Mouse (Mus musculus) adrenal gland, adult 18-20 months (tissue): ENCODE measurements at regions not wholly inside any gene's neighbourhood (a gene's known extent, or its start where the extent isn't known, plus 50 kb on each side); places are given as distances from the start of the nearest gene placed in this dataset.
A peak's percentile ranks its signal among the peaks of the same experiment; 100 is the strongest.
"Not testable (repeated sequence)": the region's sequence is repeated elsewhere in the genome, so short reads cannot be mapped to it uniquely, and the experiment has no call there.

Experiments
- DNase-seq, 2 experiments: peaks; one replicate each; pipeline ENCODE4 v3.0.0; 2021 to 2022; ENCODE audit warnings: low spot score in 2 of 2

DNA sequence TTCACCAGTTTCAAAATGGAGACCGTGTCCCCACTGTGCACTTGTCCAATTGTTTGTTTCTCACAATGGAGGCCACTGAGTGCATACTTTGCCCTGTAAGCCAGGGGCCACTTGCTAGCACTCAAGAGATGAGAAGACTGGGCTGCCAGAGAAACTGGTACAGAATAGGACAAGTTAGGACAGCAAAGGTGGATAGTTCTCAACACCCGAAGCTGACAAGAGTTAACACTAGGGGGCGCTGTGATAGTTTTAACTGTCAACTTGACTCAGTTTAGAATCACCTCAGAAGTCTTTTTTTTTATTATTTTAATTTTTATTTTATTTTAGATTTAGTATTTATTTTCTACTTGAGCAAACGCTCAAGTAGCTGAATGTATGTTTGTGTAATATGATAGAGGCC lies 188.2 kb upstream of the Asap2 start:
- DNase-seq = not testable (repeated sequence)

DNA sequence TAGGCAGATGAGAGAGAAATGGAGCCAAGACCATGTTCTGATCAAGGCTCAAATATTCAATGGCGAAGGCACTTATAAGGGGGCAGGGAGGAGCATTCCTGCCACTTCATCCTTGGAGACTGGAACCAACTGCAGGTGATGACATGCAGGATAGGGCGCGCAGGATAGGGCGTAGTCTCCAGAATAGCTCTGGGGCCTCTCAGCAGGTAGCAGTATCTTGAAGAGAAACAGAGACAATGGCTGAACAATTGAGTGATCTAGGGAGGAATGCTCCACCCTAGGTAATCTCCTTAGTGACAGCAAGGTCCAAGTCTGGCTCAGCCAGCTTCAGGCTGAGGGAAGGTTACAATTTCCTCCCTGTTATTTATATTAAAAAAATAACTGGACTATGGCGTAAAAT lies 184.8 kb upstream of the Asap2 start:
- DNase-seq = not testable (repeated sequence)

GRCm38 (mm10) chr12:20806681-20807080 lies 183.6 kb upstream of the Asap2 start:
- DNase-seq = no peak

GRCm38 (mm10) chr12:20813836-20814235 lies 176.4 kb upstream of the Asap2 start:
- not testable (repeated sequence) for DNase-seq

DNA sequence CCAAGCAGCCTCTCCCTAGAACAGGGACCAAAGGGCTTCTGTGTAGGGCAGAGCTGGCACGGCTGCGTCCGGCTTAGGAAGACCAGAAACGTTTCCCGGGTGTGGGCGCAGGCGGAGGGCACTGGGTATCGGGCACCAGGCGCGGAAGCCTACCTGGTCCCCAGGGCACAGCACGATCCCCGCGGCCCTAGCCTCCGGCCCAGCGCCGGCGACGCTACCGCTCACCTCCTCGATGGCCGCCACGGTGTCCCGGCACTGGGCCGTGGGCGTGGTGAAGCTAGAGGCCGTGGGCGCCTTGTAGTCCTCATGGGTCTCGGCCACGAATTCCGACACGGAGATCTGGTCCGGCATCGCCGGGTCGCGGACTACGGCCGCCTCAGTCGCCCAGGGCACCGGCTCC lies 175.1 kb upstream of the Asap2 start:
- DNase-seq = peak in 1 of 2 experiments; percentile 3

DNA sequence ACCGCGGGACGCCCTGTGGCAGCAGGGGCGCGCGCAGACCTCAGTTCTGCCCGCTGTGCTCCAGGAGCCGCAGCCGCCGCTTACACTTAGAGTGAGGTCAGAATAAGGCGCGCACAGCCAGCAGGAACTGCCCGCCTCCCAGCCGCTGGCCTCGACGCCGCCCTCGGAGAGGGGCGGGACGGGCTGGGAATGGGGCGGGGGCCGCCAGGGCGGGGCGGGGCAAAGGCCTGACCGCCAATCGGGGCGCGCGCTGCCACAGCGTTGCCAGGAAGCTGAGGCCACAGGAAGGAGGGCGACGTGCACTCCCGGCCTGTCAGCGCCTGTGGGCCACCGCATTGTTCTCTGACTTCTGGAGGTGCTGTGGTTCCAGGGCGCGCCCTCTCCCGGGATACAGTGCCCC lies 174.7 kb upstream of the Asap2 start:
- DNase-seq = peak; percentile 22 to 31

GRCm38 (mm10) chr12:20843661-20844320 lies 146.5 kb upstream of the Asap2 start:
- DNase-seq = not testable (repeated sequence)

DNA sequence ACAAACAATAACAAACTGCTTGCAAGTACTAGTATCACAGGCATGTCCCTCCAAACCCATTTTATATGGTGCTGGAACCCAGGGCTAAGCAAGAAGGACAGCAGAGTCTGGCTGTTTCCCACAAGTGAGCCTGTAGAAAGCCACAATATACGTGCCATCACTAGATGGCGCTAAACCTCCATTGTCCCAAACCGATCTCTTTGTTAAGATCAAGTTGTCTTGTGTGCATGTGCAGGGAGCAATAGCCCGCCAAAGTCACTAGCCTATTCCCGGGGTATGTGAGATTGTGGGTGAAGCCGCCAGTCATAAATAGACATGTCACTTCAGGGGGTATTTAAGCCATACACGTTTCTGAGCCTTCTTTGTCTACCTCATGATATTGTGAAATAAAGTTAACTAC lies 145.4 kb upstream of the Asap2 start:
- DNase-seq = peak; percentile 35 to 39

DNA sequence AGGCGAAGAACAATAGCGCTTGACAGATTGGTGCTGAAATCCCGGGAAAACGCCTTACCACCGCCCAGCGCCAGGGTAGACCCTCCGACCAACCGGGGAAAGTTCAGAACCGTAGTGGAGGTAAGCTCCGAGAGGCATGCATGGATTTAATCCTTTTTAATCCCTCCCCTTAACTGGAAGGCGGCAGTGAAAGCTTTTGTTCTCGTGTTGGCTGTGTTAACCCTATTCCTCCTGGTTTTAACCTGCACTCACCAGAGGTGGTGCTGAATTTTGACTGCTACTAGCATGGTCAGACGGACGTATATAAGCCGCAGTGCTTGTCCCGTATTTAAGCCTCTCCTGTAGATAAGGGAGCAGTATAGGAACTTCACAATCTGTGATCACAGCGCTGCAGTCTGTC lies 145.0 kb upstream of the Asap2 start:
- DNase-seq = no peak

GRCm38 (mm10) chr12:20884104-20884503 lies 106.2 kb upstream of the Asap2 start:
- not testable (repeated sequence) for DNase-seq

- peak; percentile 60 to 66 for DNase-seq
Observed at GRCm38 (mm10) chr12:20920653-20921397, 69.4 kb upstream of the Asap2 start.

GRCm38 (mm10) chr12:20921398-20922023 lies 68.7 kb upstream of the Asap2 start:
- DNase-seq = peak in 1 of 2 experiments; percentile 4

GRCm38 (mm10) chr12:20928966-20929365 lies 61.3 kb upstream of the Asap2 start:
- DNase-seq = peak; percentile 44 to 46
